In the genomic region with DNA sequence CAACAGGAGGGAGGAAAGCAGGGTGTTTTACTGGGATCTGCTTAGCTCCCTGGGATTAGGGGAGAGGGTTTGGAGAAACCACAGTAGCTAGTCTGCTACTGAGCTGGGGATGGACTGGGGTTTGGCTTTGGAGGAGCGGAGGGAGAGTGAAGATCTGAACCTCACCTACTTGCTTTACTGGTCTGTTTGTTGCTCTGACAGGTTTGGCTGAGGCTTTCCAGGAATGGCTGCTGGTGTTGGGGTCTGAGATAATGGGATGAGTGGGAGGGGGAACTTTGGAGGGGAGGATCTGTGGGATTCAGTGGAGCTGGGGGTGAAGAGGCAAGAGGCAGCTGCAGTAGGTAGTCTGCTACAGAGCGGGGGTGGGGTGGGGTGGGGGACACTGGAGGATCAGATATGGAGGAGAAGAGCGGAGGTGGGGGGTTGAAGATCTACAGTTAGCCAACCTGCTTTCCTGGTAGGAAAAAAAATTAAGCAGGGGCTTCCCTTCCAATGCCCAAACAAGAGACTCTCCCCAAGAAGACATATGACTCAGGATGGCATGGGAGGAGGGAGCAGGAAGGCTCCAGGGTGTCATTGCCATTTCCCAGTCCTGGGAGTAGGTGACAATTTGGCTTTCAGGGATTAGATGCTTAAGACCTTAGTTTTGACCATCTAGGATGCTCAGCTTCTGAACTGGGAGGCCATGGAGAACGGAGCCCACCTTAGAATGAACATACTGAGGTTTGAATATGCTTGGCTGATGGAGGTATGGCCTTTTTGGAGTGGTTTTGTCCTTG, we compare ENCODE assay signal across 27 mouse cellular contexts. TPM values are rescaled to one million over a fixed set of nuclear protein-coding genes. Genes with fewer than 3 reads are reported as not detected.
DNase-seq lines count a peak whose midpoint lies in the region; ATAC-seq and TF ChIP-seq lines count a peak whose summit lies in the region.
"Had no signal": no experiment of that assay in that cellular context is flagged by ENCODE, and none has a peak within 500 bp of the region (broad histone marks: within the 10 kb centered on the region; RNA-seq: fewer than 3 reads in every experiment).

No protein-coding gene starts in this region.

- H3K9me3 ChIP-seq in forebrain, embryonic 10.5 days = no peaks in the 10 kb centered on the region
- H3K9me3 ChIP-seq in forebrain, postnatal 0 days (ENCODE audit: low read length) = no peaks in the 10 kb centered on the region
- no peaks in the 10 kb centered on the region for H3K9me3 ChIP-seq in heart, embryonic 10.5 days
- H3K9me3 ChIP-seq in limb, embryonic 14.5 days (ENCODE audit: control insufficient read depth, low read length) = no peaks in the 10 kb centered on the region
- no peaks in the 10 kb centered on the region for H3K9me3 ChIP-seq in limb, embryonic 10.5 days (replicated peaks)
- H3K9me3 ChIP-seq in stomach, postnatal 0 days (ENCODE audit: control insufficient read depth, low read length) = no peaks in the 10 kb centered on the region
- H3K9me3 ChIP-seq: embryonic facial prominence, embryonic 10.5 days; embryonic facial prominence, embryonic 12.5 days; forebrain, embryonic 12.5 days; G1E had no signal

- H3K4me1 ChIP-seq in forebrain, embryonic 10.5 days = peaks cover 18% of the 10 kb centered on the region
- H3K4me1 ChIP-seq in forebrain, postnatal 0 days (ENCODE audit: insufficient read depth) = peaks cover 7% of the 10 kb centered on the region; the same call in 1 of the 2 replicates
- peaks cover 12% of the 10 kb centered on the region for H3K4me1 ChIP-seq in heart, embryonic 10.5 days
- H3K4me1 ChIP-seq in limb, embryonic 14.5 days (ENCODE audit: control insufficient read depth, insufficient read depth, low read length) = peaks cover 8% of the 10 kb centered on the region; the same call in 1 of the 2 replicates
- H3K4me1 ChIP-seq in limb, embryonic 10.5 days = peaks cover 19% of the 10 kb centered on the region
- no peaks in the 10 kb centered on the region for H3K4me1 ChIP-seq in stomach, postnatal 0 days (replicated peaks; ENCODE audit: control insufficient read depth, insufficient read depth)

- WGBS in forebrain, embryonic 10.5 days = 86% methylated on average over 4 of the region's 4 CpGs
- WGBS in forebrain, postnatal 0 days = 92% methylated on average over 4 of the region's 4 CpGs
- 58% methylated on average over 4 of the region's 4 CpGs for WGBS in heart, embryonic 10.5 days
- WGBS in limb, embryonic 14.5 days = 81% methylated on average over 4 of the region's 4 CpGs
- WGBS in limb, embryonic 10.5 days = 77% methylated on average over 4 of the region's 4 CpGs
- 74% methylated on average over 4 of the region's 4 CpGs for whole genome bisulfite sequencing in stomach, postnatal 0 days

- intact Hi-C loops in heart, postnatal 14 days (cut with DNase I) = no loop called here

- H3K4me3 ChIP-seq in forebrain, embryonic 10.5 days = no peak overlapping the region
- H3K4me3 ChIP-seq in forebrain, postnatal 0 days (ENCODE audit: low read depth, low read length) = no peak overlapping the region
- no peak overlapping the region for H3K4me3 ChIP-seq in heart, embryonic 10.5 days
- no peak overlapping the region for H3K4me3 ChIP-seq in limb, embryonic 14.5 days (replicated peaks; ENCODE audit: low read length)
- no peak overlapping the region for H3K4me3 ChIP-seq in limb, embryonic 10.5 days
- H3K4me3 ChIP-seq in stomach, postnatal 0 days (ENCODE audit: low read depth, low read length) = no peak overlapping the region
- H3K4me3 ChIP-seq: embryonic facial prominence, embryonic 10.5 days; embryonic facial prominence, embryonic 12.5 days; forebrain, embryonic 12.5 days had no signal

- no peak for ATAC-seq in forebrain, postnatal 0 days
- no peak for ATAC-seq in limb, embryonic 14.5 days (ENCODE audit: low FRiP score, low read depth)
- no peak for ATAC-seq in stomach, postnatal 0 days (ENCODE audit: low FRiP score, low TSS enrichment)
- ATAC-seq: activated CD4-positive, CD25-positive, alpha-beta regulatory T cell, adult 4 months; CD4-positive, CD25-positive, alpha-beta regulatory T cell, adult 4 months; forebrain, embryonic 14.5 days; Patski had no signal

- no peak for TF ChIP-seq CTCF in forebrain, postnatal 0 days (IDR thresholded peaks at IDR 0.05; ENCODE audit: low read depth)
- TF ChIP-seq CTCF in stomach, postnatal 0 days (IDR thresholded peaks at IDR 0.05; ENCODE audit: low read depth) = no peak

- no peaks in the 10 kb centered on the region for H3K36me3 ChIP-seq in forebrain, embryonic 10.5 days (replicated peaks)
- H3K36me3 ChIP-seq in forebrain, postnatal 0 days (ENCODE audit: insufficient read depth) = no peaks in the 10 kb centered on the region
- H3K36me3 ChIP-seq in heart, embryonic 10.5 days = no peaks in the 10 kb centered on the region
- H3K36me3 ChIP-seq in limb, embryonic 14.5 days (ENCODE audit: control insufficient read depth, insufficient read depth, low read length) = no peaks in the 10 kb centered on the region
- no peaks in the 10 kb centered on the region for H3K36me3 ChIP-seq in limb, embryonic 10.5 days
- H3K36me3 ChIP-seq in stomach, postnatal 0 days (ENCODE audit: control insufficient read depth, insufficient read depth, low read length) = no peaks in the 10 kb centered on the region
- H3K36me3 ChIP-seq: embryonic facial prominence, embryonic 10.5 days; embryonic facial prominence, embryonic 12.5 days; forebrain, embryonic 12.5 days; G1E had no signal

- no peak overlapping the region for H3K4me2 ChIP-seq in forebrain, postnatal 0 days (ENCODE audit: low read depth)
- H3K4me2 ChIP-seq in limb, embryonic 14.5 days (replicated peaks; ENCODE audit: low read depth, low read length, severe bottlenecking) = no peak overlapping the region
- no peak overlapping the region for H3K4me2 ChIP-seq in stomach, postnatal 0 days (replicated peaks; ENCODE audit: low read depth)
- H3K4me2 ChIP-seq: embryonic facial prominence, embryonic 12.5 days; forebrain, embryonic 12.5 days had no signal

- no peak for TF ChIP-seq EP300 in stomach, postnatal 0 days (optimal IDR thresholded peaks at IDR 0.05)

- no peak for TF ChIP-seq POLR2A in limb, embryonic 14.5 days (IDR thresholded peaks at IDR 0.05; ENCODE audit: borderline replicate concordance, extremely low read depth, insufficient read depth, insufficient read length)

- DNase-seq in forebrain, embryonic 10.5 days (ENCODE audit: extremely low spot score, low spot score) = peak; percentile 9
- DNase-seq in forebrain, postnatal 0 days = no peak
- peak; percentile 66 for DNase-seq in heart, embryonic 10.5 days (ENCODE audit: low spot score)
- no peak for DNase-seq in heart, postnatal 14 days
- DNase-seq in limb, embryonic 14.5 days (ENCODE audit: low spot score) = peak; percentile 1
- no peak for DNase-seq in limb, embryonic 10.5 days (ENCODE audit: low spot score)
- peak; percentile 5 for DNase-seq in stomach, postnatal 0 days (ENCODE audit: low spot score)
- DNase-seq: adrenal gland, adult 8-10 months; adrenal gland, postnatal 14 days; adrenal gland, postnatal 36 days; B cell, adult 2 months; cerebellum, adult 11-12 months; cerebellum, adult 2 months; cerebellum, adult 9-10 months; cerebellum, postnatal 10 days; cerebellum, postnatal 25 days had no signal

- no peak overlapping the region for H3K9ac ChIP-seq in forebrain, postnatal 0 days
- H3K9ac ChIP-seq in limb, embryonic 14.5 days (ENCODE audit: low read depth, low read length, severe bottlenecking) = no peak overlapping the region
- no peak overlapping the region for H3K9ac ChIP-seq in stomach, postnatal 0 days (ENCODE audit: low read length)
- H3K9ac ChIP-seq: embryonic facial prominence, embryonic 12.5 days; forebrain, embryonic 12.5 days had no signal

- H3K27ac ChIP-seq in forebrain, embryonic 10.5 days = no peak overlapping the region
- no peak overlapping the region for H3K27ac ChIP-seq in forebrain, postnatal 0 days (ENCODE audit: low read depth, low read length)
- no peak overlapping the region for H3K27ac ChIP-seq in heart, embryonic 10.5 days
- no peak overlapping the region for H3K27ac ChIP-seq in limb, embryonic 14.5 days (replicated peaks; ENCODE audit: low read depth, low read length)
- H3K27ac ChIP-seq in limb, embryonic 10.5 days = no peak overlapping the region
- no peak overlapping the region for H3K27ac ChIP-seq in stomach, postnatal 0 days (replicated peaks)
- H3K27ac ChIP-seq: embryonic facial prominence, embryonic 10.5 days; embryonic facial prominence, embryonic 12.5 days; forebrain, embryonic 12.5 days had no signal

- H3K27me3 ChIP-seq in forebrain, embryonic 10.5 days (ENCODE audit: poor library complexity, severe bottlenecking) = peaks cover 9% of the 10 kb centered on the region
- H3K27me3 ChIP-seq in forebrain, postnatal 0 days (ENCODE audit: insufficient read depth, low read length) = no peaks in the 10 kb centered on the region
- H3K27me3 ChIP-seq in heart, embryonic 10.5 days (ENCODE audit: insufficient read depth, poor library complexity, severe bottlenecking) = peaks cover 24% of the 10 kb centered on the region
- no peaks in the 10 kb centered on the region for H3K27me3 ChIP-seq in limb, embryonic 14.5 days (ENCODE audit: control insufficient read depth, insufficient read depth, low read length)
- peaks cover 5% of the 10 kb centered on the region for H3K27me3 ChIP-seq in limb, embryonic 10.5 days (ENCODE audit: low read depth, poor library complexity, severe bottlenecking)
- no peaks in the 10 kb centered on the region for H3K27me3 ChIP-seq in stomach, postnatal 0 days (ENCODE audit: control insufficient read depth, insufficient read depth, low read length)
- H3K27me3 ChIP-seq: embryonic facial prominence, embryonic 12.5 days had no signal

RNA-seq across cellular contexts. Expression of a gene that starts 26.3 kb away (rescaled TPM):
- 0.22 TPM in 1 of 2 replicates, not detected in the other for polyA plus RNA-seq in forebrain, embryonic 10.5 days (2016; fragmentation: Nextera tagmentation; extraction: Ambion mirVana)
- not detected in 2 replicates for total RNA-seq in forebrain, postnatal 0 days (2014; rRNA removed)
- polyA plus RNA-seq in forebrain, postnatal 0 days (2015; fragmentation: Nextera tagmentation; extraction: Ambion mirVana) = not detected in 2 replicates
- not detected in 2 replicates for polyA plus RNA-seq in heart, embryonic 10.5 days (2016; fragmentation: Nextera tagmentation; extraction: Ambion mirVana)
- total RNA-seq in heart, postnatal 14 days (2021) = not detected
- polyA plus RNA-seq in limb, embryonic 14.5 days (2012; rRNA removed) = not detected in 2 replicates
- not detected in 2 replicates for polyA plus RNA-seq in limb, embryonic 14.5 days (2014; fragmentation: Nextera tagmentation; extraction: Ambion mirVana)
- polyA plus RNA-seq in limb, embryonic 10.5 days (2016; fragmentation: Nextera tagmentation; extraction: Ambion mirVana) = not detected in 2 replicates
- not detected in 2 replicates for polyA plus RNA-seq in stomach, postnatal 0 days (2015; fragmentation: Nextera tagmentation; extraction: Ambion mirVana)
- total RNA-seq: adrenal gland, adult 18-20 months; adrenal gland, adult 8-10 months; adrenal gland, postnatal 14 days; adrenal gland, postnatal 36 days; CH12.LX; G1E had no signal
- polyA plus RNA-seq: activated CD4-positive, CD25-positive, alpha-beta regulatory T cell, adult 4 months; CD4-positive, CD25-positive, alpha-beta regulatory T cell, adult 4 months; cerebellum, adult 2 months; embryonic facial prominence, embryonic 10.5 days; embryonic facial prominence, embryonic 12.5 days; embryonic facial prominence, embryonic 14.5 days; forebrain, embryonic 12.5 days; forebrain, embryonic 14.5 days; G1E; Patski had no signal

Comparison
In these comparisons a context has a peak if more than half of its experiments do, and no peak if none do; other contexts are left out.
1. DNase-seq: peak in forebrain, embryonic 10.5 days (single experiment), heart, embryonic 10.5 days (single experiment), limb, embryonic 14.5 days (single experiment) and stomach, postnatal 0 days (single experiment); none in forebrain, postnatal 0 days (single experiment), heart, postnatal 14 days (0 of 2) and limb, embryonic 10.5 days (single experiment).